ENCODE assay signal across 13 mouse cellular contexts in the genomic region with DNA sequence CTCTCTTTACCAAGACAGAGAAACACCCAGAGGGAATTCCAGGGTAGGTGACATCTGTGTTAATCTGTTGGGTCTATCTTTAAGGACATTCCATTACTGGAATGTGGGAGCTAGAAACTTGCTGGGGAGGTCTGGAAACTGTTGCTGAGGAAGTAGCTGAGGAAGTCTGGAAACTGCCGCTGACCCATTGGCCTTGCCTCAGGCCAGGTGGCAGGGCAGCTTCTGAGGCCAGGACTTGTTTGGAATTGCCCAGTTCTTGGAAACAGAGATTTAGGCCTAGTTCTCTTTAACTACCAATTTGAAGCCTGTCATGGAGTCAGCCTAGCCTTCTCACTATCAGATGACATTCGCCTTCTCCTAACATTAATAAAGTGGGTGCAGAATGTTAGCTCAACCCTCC.
"Had no signal": no experiment of that assay in that cellular context is flagged by ENCODE, and none has a peak within 500 bp of the region (broad histone marks: within the 10 kb centered on the region; RNA-seq: fewer than 3 reads in every experiment).

No protein-coding gene starts in this region.

- H3K9ac ChIP-seq: limb, embryonic 12.5 days; liver, embryonic 13.5 days; liver, postnatal 0 days; stomach, embryonic 15.5 days had no signal

- H3K4me3 ChIP-seq: limb, embryonic 12.5 days; liver, embryonic 13.5 days; stomach, embryonic 15.5 days had no signal

- H3K36me3 ChIP-seq: limb, embryonic 12.5 days; liver, embryonic 13.5 days; stomach, embryonic 15.5 days had no signal

- H3K27ac ChIP-seq: limb, embryonic 12.5 days; liver, embryonic 13.5 days had no signal

- H3K9me3 ChIP-seq: limb, embryonic 12.5 days; liver, embryonic 13.5 days; stomach, embryonic 15.5 days had no signal

- DNase-seq: kidney, adult 8-10 months; kidney, postnatal 25 days; layer of hippocampus, adult 9-11 months; layer of hippocampus, postnatal 36 days; liver; liver, embryonic 13.5 days; liver, postnatal 0 days; lung, postnatal 36 days; right cerebral cortex, postnatal 14 days; thymus, postnatal 4 days had no signal

- H3K27me3 ChIP-seq: liver, embryonic 13.5 days; stomach, embryonic 15.5 days had no signal

- ATAC-seq: liver, postnatal 0 days; midbrain, embryonic 16.5 days had no signal

- H3K4me2 ChIP-seq: limb, embryonic 12.5 days; liver, embryonic 13.5 days; stomach, embryonic 15.5 days had no signal
